Mouse (Mus musculus): ENCODE results near the gene Tbx19. TPM values are rescaled to one million over a fixed set of nuclear protein-coding genes. Genes with fewer than 3 reads are reported as not detected.

The Tbx19 gene
- polyA plus RNA-seq, 1 experiment from 2014 or later, result not detected

DNA sequence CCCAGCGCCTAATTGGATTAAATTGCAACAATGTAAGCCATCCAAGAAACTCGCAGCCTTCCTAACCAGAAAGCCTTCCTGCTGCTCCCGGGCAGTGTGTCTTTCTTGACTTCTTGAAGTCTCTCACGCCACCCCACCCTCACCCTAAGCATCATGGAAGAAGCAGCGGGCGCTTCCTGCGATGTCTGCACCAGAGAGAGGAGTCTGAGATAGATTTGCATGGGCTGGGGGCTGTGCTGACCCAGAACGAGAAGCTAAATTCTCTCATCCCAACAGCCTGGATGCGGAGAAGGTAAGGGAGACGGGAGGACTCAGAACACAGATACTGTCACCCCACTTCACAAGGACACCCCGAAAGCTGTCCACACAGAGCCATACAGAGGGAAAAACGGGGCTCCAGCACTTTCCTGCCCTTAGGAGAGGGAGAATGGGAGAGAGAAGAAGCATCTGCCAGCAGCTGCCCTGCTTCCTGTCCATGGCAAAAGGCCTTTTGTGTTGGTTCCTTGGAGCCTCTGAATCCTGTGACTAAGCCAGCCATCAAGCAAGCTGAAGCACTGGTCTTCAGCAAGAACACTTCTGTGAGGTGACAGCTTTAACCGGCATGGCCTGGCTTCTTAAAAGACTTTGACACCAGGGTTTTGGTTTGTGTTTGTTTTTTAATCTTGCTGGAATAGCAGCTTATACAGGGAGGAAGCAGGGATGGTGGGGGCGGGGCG lies 41.4 kb downstream of the Tbx19 start:
- no peak for ATAC-seq (ENCODE audit: insufficient read depth)
- H3K36me3 ChIP-seq (ENCODE audit: insufficient read depth), result no peaks in the 10 kb centered on the region
- no peak overlapping the region for H3K27ac ChIP-seq (ENCODE audit: low read depth)
- no peak overlapping the region for H3K9ac ChIP-seq
- peak; percentile 11 for DNase-seq
- H3K4me1 ChIP-seq (ENCODE audit: insufficient read depth), result no peaks in the 10 kb centered on the region
- no peaks in the 10 kb centered on the region for H3K9me3 ChIP-seq (ENCODE audit: low read depth, low read length)
- no peaks in the 10 kb centered on the region for H3K27me3 ChIP-seq (ENCODE audit: insufficient read depth, low read length)
- H3K4me3 ChIP-seq (ENCODE audit: low read depth, low read length), result no peak overlapping the region
- no peak overlapping the region; the same call in 1 of the 2 replicates for H3K4me2 ChIP-seq
- 70% methylated on average over 15 of the region's 15 CpGs for WGBS
- TF ChIP-seq CTCF (IDR thresholded peaks at IDR 0.05; ENCODE audit: low read depth), result no peak

- peak; percentile 43 for TF ChIP-seq CTCF (IDR thresholded peaks at IDR 0.05; ENCODE audit: low read depth)
- Histone ChIP-seq H3K4me3 (ENCODE audit: low read depth, low read length) (no peak overlapping the region), H3K9me3 (ENCODE audit: low read depth, low read length) (no peaks in the 10 kb centered on the region), H3K27me3 (ENCODE audit: insufficient read depth, low read length) (no peaks in the 10 kb centered on the region), H3K27ac (ENCODE audit: low read depth) (peak overlapping the region; percentile 48; the same call in 1 of the 2 replicates), H3K4me1 (ENCODE audit: insufficient read depth) (no peaks in the 10 kb centered on the region), H3K9ac (no peak overlapping the region), H3K4me2 (peak overlapping the region; percentile 34; the same call in 1 of the 2 replicates), H3K36me3 (ENCODE audit: insufficient read depth) (no peaks in the 10 kb centered on the region)
- peak; percentile 80 for ATAC-seq (ENCODE audit: insufficient read depth)
- 23% methylated on average over 17 of the region's 17 CpGs for WGBS
- peak; percentile 81 for DNase-seq
Measured at GRCm38 (mm10) chr1:165114460-165115175, 46.0 kb downstream of the Tbx19 start.

DNA sequence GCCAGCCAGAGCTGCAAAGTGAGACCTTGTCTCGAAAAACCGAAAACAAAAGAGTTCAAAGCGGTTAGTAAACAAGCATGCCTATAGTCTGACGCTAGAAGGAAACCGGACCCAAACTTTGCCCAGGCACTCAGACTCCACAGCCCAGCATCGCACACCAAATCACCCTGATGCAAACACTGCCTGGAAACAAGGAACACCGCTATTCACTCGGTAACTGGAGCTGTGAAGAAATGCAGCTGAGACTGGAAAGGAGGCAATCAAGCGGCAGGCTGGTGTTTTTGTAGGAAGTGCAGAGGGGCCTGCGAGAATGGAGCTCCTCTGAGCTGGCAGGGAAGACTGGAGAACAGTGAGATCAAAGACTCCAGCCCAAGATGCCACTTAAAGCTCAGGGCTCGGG lies 46.9 kb downstream of the Tbx19 start:
- H3K4me1 ChIP-seq (ENCODE audit: insufficient read depth), result no peaks in the 10 kb centered on the region
- no peaks in the 10 kb centered on the region for H3K9me3 ChIP-seq (ENCODE audit: low read depth, low read length)
- peak overlapping the region; percentile 48; the same call in 1 of the 2 replicates for H3K27ac ChIP-seq (ENCODE audit: low read depth)
- H3K9ac ChIP-seq, result no peak overlapping the region
- H3K36me3 ChIP-seq (ENCODE audit: insufficient read depth), result no peaks in the 10 kb centered on the region
- H3K4me3 ChIP-seq (ENCODE audit: low read depth, low read length), result no peak overlapping the region
- no peak for TF ChIP-seq CTCF (IDR thresholded peaks at IDR 0.05; ENCODE audit: low read depth)
- WGBS, result 39% methylated on average over 11 of the region's 11 CpGs
- no peak overlapping the region for H3K4me2 ChIP-seq
- no peak for ATAC-seq (ENCODE audit: insufficient read depth)
- no peak for DNase-seq
- no peaks in the 10 kb centered on the region for H3K27me3 ChIP-seq (ENCODE audit: insufficient read depth, low read length)

DNA sequence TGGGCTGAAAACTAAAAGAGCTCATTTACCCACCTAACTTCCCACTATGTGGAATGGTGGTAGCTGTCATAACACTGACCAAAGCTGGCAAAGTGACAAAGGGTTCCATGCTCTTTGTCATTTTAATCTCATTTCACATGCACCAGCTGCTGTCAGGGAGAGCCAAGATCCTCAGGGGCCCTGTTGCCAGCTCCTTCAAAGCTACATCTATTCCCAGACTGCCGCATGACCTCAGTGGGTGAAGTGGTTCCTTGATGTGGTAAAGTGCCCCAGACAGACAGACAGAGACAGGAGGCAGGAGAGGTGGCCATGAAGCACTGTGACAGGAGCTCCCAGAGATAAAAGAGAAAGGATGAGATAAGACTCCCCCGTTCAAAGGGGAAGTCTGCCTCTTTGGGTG lies 49.9 kb downstream of the Tbx19 start:
- WGBS, result 21% methylated on average over 2 of the region's 2 CpGs

GRCm38 (mm10) chr1:165109135-165109534 lies 51.4 kb downstream of the Tbx19 start:
- H3K27me3 ChIP-seq (ENCODE audit: insufficient read depth, low read length), result no peaks in the 10 kb centered on the region
- H3K36me3 ChIP-seq (ENCODE audit: insufficient read depth), result no peaks in the 10 kb centered on the region
- DNase-seq (no peak), ATAC-seq (ENCODE audit: insufficient read depth) (no peak)
- no peaks in the 10 kb centered on the region for H3K9me3 ChIP-seq (ENCODE audit: low read depth, low read length)
- no peak overlapping the region for H3K9ac ChIP-seq
- no peak for TF ChIP-seq CTCF (IDR thresholded peaks at IDR 0.05; ENCODE audit: low read depth)
- no peaks in the 10 kb centered on the region for H3K4me1 ChIP-seq (ENCODE audit: insufficient read depth)
- H3K27ac ChIP-seq (ENCODE audit: low read depth), result no peak overlapping the region
- 48% methylated on average over 5 of the region's 5 CpGs for WGBS
- no peak overlapping the region for H3K4me2 ChIP-seq
- H3K4me3 ChIP-seq (ENCODE audit: low read depth, low read length), result no peak overlapping the region

More for the DNA sequence above, 49.9 kb downstream of the Tbx19 start:
- no peaks in the 10 kb centered on the region for H3K36me3 ChIP-seq (ENCODE audit: insufficient read depth)
- H3K9ac ChIP-seq, result no peak overlapping the region
- no peaks in the 10 kb centered on the region for H3K9me3 ChIP-seq (ENCODE audit: low read depth, low read length)
- H3K4me3 ChIP-seq (ENCODE audit: low read depth, low read length), result no peak overlapping the region
- H3K4me1 ChIP-seq (ENCODE audit: insufficient read depth), result no peaks in the 10 kb centered on the region
- ATAC-seq (ENCODE audit: insufficient read depth) (no peak), DNase-seq (no peak)
- H3K4me2 ChIP-seq, result no peak overlapping the region
- TF ChIP-seq CTCF (IDR thresholded peaks at IDR 0.05; ENCODE audit: low read depth), result no peak
- H3K27ac ChIP-seq (ENCODE audit: low read depth), result no peak overlapping the region
- no peaks in the 10 kb centered on the region for H3K27me3 ChIP-seq (ENCODE audit: insufficient read depth, low read length)

GRCm38 (mm10) chr1:165108477-165108876 lies 52.1 kb downstream of the Tbx19 start:
- Histone ChIP-seq H3K27me3 (ENCODE audit: insufficient read depth, low read length) (no peaks in the 10 kb centered on the region), H3K27ac (ENCODE audit: low read depth) (no peak overlapping the region), H3K4me2 (no peak overlapping the region), H3K9ac (no peak overlapping the region), H3K4me3 (ENCODE audit: low read depth, low read length) (no peak overlapping the region), H3K4me1 (ENCODE audit: insufficient read depth) (no peaks in the 10 kb centered on the region), H3K9me3 (ENCODE audit: low read depth, low read length) (no peaks in the 10 kb centered on the region), H3K36me3 (ENCODE audit: insufficient read depth) (no peaks in the 10 kb centered on the region)
- DNase-seq (no peak), ATAC-seq (ENCODE audit: insufficient read depth) (no peak)
- 62% methylated on average over 5 of the region's 5 CpGs for WGBS
- no peak for TF ChIP-seq CTCF (IDR thresholded peaks at IDR 0.05; ENCODE audit: low read depth)

- no peaks in the 10 kb centered on the region for H3K27me3 ChIP-seq (ENCODE audit: insufficient read depth, low read length)
- no peaks in the 10 kb centered on the region for H3K9me3 ChIP-seq (ENCODE audit: low read depth, low read length)
- no peak overlapping the region for H3K9ac ChIP-seq
- ATAC-seq (ENCODE audit: insufficient read depth), result no peak
- TF ChIP-seq CTCF (IDR thresholded peaks at IDR 0.05; ENCODE audit: low read depth), result no peak
- WGBS, result 75% methylated on average over 2 of the region's 2 CpGs
- H3K36me3 ChIP-seq (ENCODE audit: insufficient read depth), result no peaks in the 10 kb centered on the region
- H3K4me1 ChIP-seq (ENCODE audit: insufficient read depth), result no peaks in the 10 kb centered on the region
- no peak overlapping the region for H3K27ac ChIP-seq (ENCODE audit: low read depth)
- H3K4me2 ChIP-seq, result no peak overlapping the region
- H3K4me3 ChIP-seq (ENCODE audit: low read depth, low read length), result no peak overlapping the region
- no peak for DNase-seq
Measured at GRCm38 (mm10) chr1:165106011-165106385, 54.6 kb downstream of the Tbx19 start.

Data from lung, embryonic 14.5 days (tissue).